Mouse (Mus musculus): ENCODE data around the gene Myo15b.

DNA sequence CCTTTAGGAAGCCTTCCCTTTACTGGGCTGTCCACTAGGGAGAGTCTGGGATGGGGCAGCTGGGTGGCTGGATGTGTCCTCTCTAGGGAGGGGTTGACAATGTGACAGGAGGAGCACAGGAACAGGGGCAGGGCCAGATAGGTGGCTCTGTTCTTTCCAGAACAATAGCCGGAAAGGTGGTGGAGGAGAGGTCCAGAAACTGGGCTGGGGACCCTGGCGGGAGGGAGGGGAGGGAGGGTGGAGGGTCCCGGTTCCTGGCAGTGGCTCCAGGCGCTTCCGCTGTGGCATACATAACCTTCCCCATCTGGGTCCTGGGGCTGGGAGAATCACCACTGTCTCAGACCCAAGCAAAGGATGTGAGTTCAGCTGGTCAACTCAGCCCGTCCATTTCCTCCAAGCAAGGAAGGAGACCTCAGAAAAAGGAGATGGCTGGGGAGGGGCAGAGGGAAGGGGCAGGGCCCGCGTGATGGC lies 48.9 kb upstream of the Myo15b start:
- no peak for TF ChIP-seq POLR2A (IDR thresholded peaks at IDR 0.05; ENCODE audit: insufficient read depth, low read depth, low read length)
- no peak for TF ChIP-seq CTCF (IDR thresholded peaks at IDR 0.05; ENCODE audit: insufficient read depth, low read depth, low read length)

All from olfactory bulb, adult 2 months (tissue).